Mouse (Mus musculus) liver, adult 2 months (tissue): Measurements from ENCODE around the gene Akr1a1.

Source experiments
- CTCF ChIP-seq: fragments of 200-500 bp; IDR thresholded peaks from 2 replicates; pipeline ENCODE4 v1.5.1; 2011; ENCODE audit warnings: low read depth, low read length, control low read depth
- POLR2A ChIP-seq: fragments of 200-500 bp; IDR thresholded peaks from 2 replicates; pipeline ENCODE4 v1.6.1; 2011; ENCODE audit warnings: low read length, control low read depth; ENCODE audit not compliant: insufficient read depth; ENCODE audit errors: extremely low read depth

- TF ChIP-seq CTCF (no peak), POLR2A (no peak)
Measured at GRCm38 (mm10) chr4:116661998-116662397, 10.5 kb upstream of the Akr1a1 start.
